Mouse (Mus musculus) common myeloid progenitor, adult 5-6 weeks (primary cell): Measurements from ENCODE around the gene Nt5e. TPM values are rescaled to one million over a fixed set of nuclear protein-coding genes. Genes with fewer than 3 reads are reported as not detected.

Source experiments
- ATAC-seq: replicated peaks from 2 replicates; pipeline ENCODE4 v1.8.0; 2016; ENCODE audit warnings: low read depth, mild to moderate bottlenecking, moderate TSS enrichment, inconsistent platforms; ENCODE audit not compliant: poor library complexity, severe bottlenecking
- total RNA-seq: library from RNA; stranded (forward); fragments of 200-1000, 187-1606 nt; gene quantifications from 2 replicates; pipeline ENCODE4 v1.2.3, GENCODE M21; 2017

The Nt5e gene
- total RNA-seq, 1 experiment from 2014 or later: 0.05 TPM

- no peak for ATAC-seq
Observed at GRCm38 (mm10) chr9:88342701-88343100, 15.7 kb downstream of the Nt5e start.

GRCm38 (mm10) chr9:88344424-88344823 lies 17.4 kb downstream of the Nt5e start:
- no peak for ATAC-seq

GRCm38 (mm10) chr9:88346857-88347256 lies 19.9 kb downstream of the Nt5e start:
- 0 out of 2 replicates have a peak, but pooled peaks have one; percentile 16 for ATAC-seq

- peak; percentile 92 for ATAC-seq
Observed at GRCm38 (mm10) chr9:88348623-88349022, 21.6 kb downstream of the Nt5e start.

- ATAC-seq: no peak
Observed at GRCm38 (mm10) chr9:88350317-88350716, 23.3 kb downstream of the Nt5e start.

GRCm38 (mm10) chr9:88351163-88351562 lies 24.2 kb downstream of the Nt5e start:
- ATAC-seq: no peak

- no peak for ATAC-seq
Observed at GRCm38 (mm10) chr9:88352741-88353140, 25.7 kb downstream of the Nt5e start.

GRCm38 (mm10) chr9:88353459-88353858 lies 26.5 kb downstream of the Nt5e start:
- ATAC-seq: no peak

- ATAC-seq: peak; percentile 67
Observed at GRCm38 (mm10) chr9:88357173-88357572, 30.2 kb downstream of the Nt5e start.

GRCm38 (mm10) chr9:88359140-88359539 lies 32.1 kb downstream of the Nt5e start:
- ATAC-seq: peak; percentile 48

GRCm38 (mm10) chr9:88361211-88361909 lies 34.4 kb downstream of the Nt5e start:
- no peak for ATAC-seq

- ATAC-seq: peak; percentile 9; the same call in 1 of the 2 replicates
Observed at GRCm38 (mm10) chr9:88362055-88362850, 35.3 kb downstream of the Nt5e start.

- no peak for ATAC-seq
Observed at GRCm38 (mm10) chr9:88363102-88363501, 36.1 kb downstream of the Nt5e start.

- peak; percentile 50 for ATAC-seq
Observed at GRCm38 (mm10) chr9:88366308-88366707, 39.3 kb downstream of the Nt5e start.

- no peak for ATAC-seq
Observed at GRCm38 (mm10) chr9:88366819-88367218, 39.8 kb downstream of the Nt5e start.

GRCm38 (mm10) chr9:88367322-88367721 lies 40.3 kb downstream of the Nt5e start:
- no peak for ATAC-seq

- ATAC-seq: no peak
Observed at GRCm38 (mm10) chr9:88367751-88368150, 40.8 kb downstream of the Nt5e start.

GRCm38 (mm10) chr9:88368476-88368875 lies 41.5 kb downstream of the Nt5e start:
- no peak for ATAC-seq

GRCm38 (mm10) chr9:88369666-88370065 lies 42.7 kb downstream of the Nt5e start:
- ATAC-seq: no peak

- ATAC-seq: no peak
Observed at GRCm38 (mm10) chr9:88371201-88371600, 44.2 kb downstream of the Nt5e start.

GRCm38 (mm10) chr9:88373001-88373400 lies 46.0 kb downstream of the Nt5e start:
- ATAC-seq: no peak
